Mouse (Mus musculus): ENCODE measurements at regions not wholly inside any gene's neighbourhood (a gene's known extent, or its start where the extent isn't known, plus 50 kb on each side); places are given as distances from the start of the nearest gene placed in this dataset.

DNA sequence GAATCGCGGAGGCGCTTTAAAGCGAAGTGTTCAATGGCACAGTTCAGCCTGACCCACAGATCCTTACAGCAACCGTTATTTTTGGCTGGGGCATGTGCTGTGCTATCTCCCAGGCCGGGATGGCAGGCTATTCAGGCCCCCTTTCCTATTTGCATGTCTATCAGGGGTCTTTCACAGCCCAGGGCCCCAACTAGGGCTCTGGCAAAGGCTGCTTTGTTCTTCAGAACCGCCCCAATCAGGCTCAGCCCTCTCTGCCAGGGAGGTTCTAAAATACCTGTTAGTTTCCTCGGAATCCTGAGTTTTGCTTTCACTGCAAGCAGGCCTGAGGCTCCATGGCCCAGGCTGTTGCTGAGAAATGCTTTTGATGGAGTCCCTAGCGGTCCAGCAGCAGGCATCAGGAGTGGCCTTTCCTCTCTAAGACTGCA, 949.7 kb downstream of the Mrps31 start:
- TF ChIP-seq POLR2A (IDR thresholded peaks at IDR 0.05; ENCODE audit: extremely low read depth, insufficient read depth, low read length) = no peak
- no peak for TF ChIP-seq CTCF (IDR thresholded peaks at IDR 0.05; ENCODE audit: low read depth, low read length)
